Mouse (Mus musculus): ENCODE data around the gene Olig3.

GRCm38 (mm10) chr10:19405959-19406358 is 49.6 kb downstream of the Olig3 start:
- TF ChIP-seq CTCF (IDR thresholded peaks at IDR 0.05; ENCODE audit: low read depth, low read length) (no peak), GATA1 (IDR thresholded peaks at IDR 0.05; ENCODE audit: borderline replicate concordance, low read length) (no peak), POLR2AphosphoS5 (IDR thresholded peaks at IDR 0.05; ENCODE audit: insufficient replicate concordance, low read depth, low read length) (no peak), TAL1 (conservative IDR thresholded peaks at IDR 0.05; ENCODE audit: low read depth, low read length) (no peak), GATA2 (IDR thresholded peaks at IDR 0.05; ENCODE audit: borderline replicate concordance, low read depth, low read length) (no peak)

Measured in G1E (cell line).